Mouse (Mus musculus) forebrain, embryonic 11.5 days (tissue): ENCODE results near the gene Galr3. TPM values are rescaled to one million over a fixed set of nuclear protein-coding genes. Genes with fewer than 3 reads are reported as not detected.

Experiments used
- ATAC-seq: fragments of 200-750 bp; cut with Nextera tagmentation; replicated peaks from 2 replicates; pipeline ENCODE4 v1.8.0; 2017; ENCODE audit warnings: moderate TSS enrichment; ENCODE audit not compliant: low FRiP score
- DNase-seq: peaks from one replicate; pipeline ENCODE4 v3.0.0-alpha.2; 2017; ENCODE audit warnings: low spot score
- H3K27ac ChIP-seq: fragments of 300-500 bp; sonication (generic); 2 replicates; pipeline ENCODE4 v1.5.1; 2014; ENCODE audit warnings: low read depth, low read length
- H3K27me3 ChIP-seq: fragments of 300-500 bp; sonication (generic); 2 replicates; pipeline ENCODE4 v1.6.1; 2014; ENCODE audit warnings: mild to moderate bottlenecking, low read length, mixed read lengths; ENCODE audit not compliant: control insufficient read depth, insufficient read depth
- H3K36me3 ChIP-seq: fragments of 300-500 bp; sonication (generic); 2 replicates; pipeline ENCODE4 v1.6.1; 2014; ENCODE audit warnings: mild to moderate bottlenecking, low read length, moderate library complexity, mixed read lengths; ENCODE audit not compliant: control insufficient read depth, insufficient read depth
- H3K4me1 ChIP-seq: fragments of 300-500 bp; sonication (generic); replicated peaks from 2 replicates; pipeline ENCODE4 v1.6.1; 2014; ENCODE audit warnings: low read length, mixed read lengths; ENCODE audit not compliant: control insufficient read depth, insufficient read depth
- H3K4me2 ChIP-seq: fragments of 300-500 bp; sonication (generic); 2 replicates; pipeline ENCODE4 v1.6.1; 2014; ENCODE audit warnings: low read depth, mild to moderate bottlenecking, low read length, moderate library complexity, mixed read lengths; ENCODE audit not compliant: severe bottlenecking
- H3K4me3 ChIP-seq: fragments of 300-500 bp; sonication (generic); 2 replicates; pipeline ENCODE4 v1.5.1; 2014; ENCODE audit warnings: low read depth, low read length
- H3K9ac ChIP-seq: fragments of 300-500 bp; sonication (generic); 2 replicates; pipeline ENCODE4 v1.6.1; 2014; ENCODE audit warnings: low read length
- H3K9me3 ChIP-seq: fragments of 300-500 bp; sonication (generic); 2 replicates; pipeline ENCODE4 v1.6.1; 2016; ENCODE audit warnings: low read length, mixed read lengths; ENCODE audit not compliant: control insufficient read depth
- WGBS: fragments of 180-500 bp; shearing (Covaris S2); extraction: QIAGEN DNeasy Blood & Tissue Kit; methylation state at CpG from one replicate; pipeline ENCODE4 v1.1.7; 2014; 5-methylcytosine and 5-hydroxymethylcytosine counted together
- polyA plus RNA-seq: library from polyadenylated mRNA; unstranded; fragments of >200 nt; fragmentation: Nextera tagmentation; extraction: Ambion mirVana; gene quantifications from 2 replicates; pipeline ENCODE4 v1.2.1, GENCODE M21; 2014

Gene Galr3
- polyA plus RNA-seq, 1 experiment from 2014 or later, result not detected

GRCm38 (mm10) chr15:79018191-79018590, 23.5 kb upstream of the Galr3 start:
- no peak for ATAC-seq
- Histone ChIP-seq H3K9me3 (no peaks in the 10 kb centered on the region), H3K9ac (no peak overlapping the region), H3K27ac (no peak overlapping the region), H3K4me3 (no peak overlapping the region), H3K4me2 (no peak overlapping the region), H3K4me1 (no peaks in the 10 kb centered on the region), H3K36me3 (no peaks in the 10 kb centered on the region), H3K27me3 (no peaks in the 10 kb centered on the region)
- no peak for DNase-seq
- WGBS, result 53% methylated on average over 4 of the region's 4 CpGs

GRCm38 (mm10) chr15:79018886-79019285, 22.8 kb upstream of the Galr3 start:
- Histone ChIP-seq H3K4me1 (no peaks in the 10 kb centered on the region), H3K4me3 (no peak overlapping the region), H3K27ac (no peak overlapping the region), H3K9ac (no peak overlapping the region), H3K27me3 (no peaks in the 10 kb centered on the region), H3K9me3 (no peaks in the 10 kb centered on the region), H3K36me3 (no peaks in the 10 kb centered on the region), H3K4me2 (no peak overlapping the region)
- 67% methylated on average over 3 of the region's 3 CpGs for WGBS
- ATAC-seq (no peak), DNase-seq (no peak)

GRCm38 (mm10) chr15:79022671-79023230, 18.9 kb upstream of the Galr3 start:
- Histone ChIP-seq H3K36me3 (no peaks in the 10 kb centered on the region), H3K9ac (no peak overlapping the region), H3K4me1 (peaks cover 10% of the 10 kb centered on the region; the same call in 1 of the 2 replicates), H3K27ac (no peak overlapping the region), H3K4me2 (no peak overlapping the region), H3K4me3 (no peak overlapping the region), H3K27me3 (peaks cover 2% of the 10 kb centered on the region; the same call in 1 of the 2 replicates), H3K9me3 (no peaks in the 10 kb centered on the region)
- WGBS, result 75% methylated on average over 10 of the region's 10 CpGs
- ATAC-seq (no peak), DNase-seq (no peak)

- no peak overlapping the region for H3K9ac ChIP-seq
- WGBS, result 80% methylated on average over 1 of the region's 1 CpGs
- peaks cover 2% of the 10 kb centered on the region; the same call in 1 of the 2 replicates for H3K27me3 ChIP-seq
- DNase-seq (no peak), ATAC-seq (no peak)
- no peaks in the 10 kb centered on the region for H3K36me3 ChIP-seq
- no peak overlapping the region for H3K27ac ChIP-seq
- H3K4me1 ChIP-seq, result peaks cover 10% of the 10 kb centered on the region; the same call in 1 of the 2 replicates
- no peaks in the 10 kb centered on the region for H3K9me3 ChIP-seq
- H3K4me2 ChIP-seq, result no peak overlapping the region
- H3K4me3 ChIP-seq, result no peak overlapping the region
Measured at GRCm38 (mm10) chr15:79023366-79023765, 18.3 kb upstream of the Galr3 start.

GRCm38 (mm10) chr15:79025687-79026308, 15.9 kb upstream of the Galr3 start:
- no peak overlapping the region for H3K27ac ChIP-seq
- peak overlapping the region; percentile 27; the same call in 1 of the 2 replicates for H3K4me2 ChIP-seq
- no peaks in the 10 kb centered on the region for H3K36me3 ChIP-seq
- WGBS, result 7% methylated on average over 16 of the region's 18 CpGs
- no peak for ATAC-seq
- peak; percentile 59 for DNase-seq
- H3K9me3 ChIP-seq, result no peaks in the 10 kb centered on the region
- peaks cover 13% of the 10 kb centered on the region; the same call in 1 of the 2 replicates for H3K4me1 ChIP-seq
- H3K9ac ChIP-seq, result peak overlapping the region; percentile 48
- H3K27me3 ChIP-seq, result peaks cover 2% of the 10 kb centered on the region; the same call in 1 of the 2 replicates
- H3K4me3 ChIP-seq, result no peak overlapping the region

- ATAC-seq (no peak), DNase-seq (peak; percentile 58)
- Histone ChIP-seq H3K27ac (no peak overlapping the region), H3K9me3 (no peaks in the 10 kb centered on the region), H3K36me3 (no peaks in the 10 kb centered on the region), H3K27me3 (peaks cover 2% of the 10 kb centered on the region; the same call in 1 of the 2 replicates), H3K4me3 (no peak overlapping the region), H3K4me2 (peak overlapping the region; percentile 97), H3K4me1 (peaks cover 16% of the 10 kb centered on the region; the same call in 1 of the 2 replicates), H3K9ac (no peak overlapping the region; the same call in 1 of the 2 replicates)
- WGBS, result 45% methylated on average over 14 of the region's 14 CpGs
Measured at GRCm38 (mm10) chr15:79026511-79027290, 15.0 kb upstream of the Galr3 start.

GRCm38 (mm10) chr15:79027291-79028205, 14.1 kb upstream of the Galr3 start:
- ATAC-seq, result 0 out of 2 replicates have a peak, but pooled peaks have one; percentile 19
- peak overlapping the region; percentile 86 for H3K27ac ChIP-seq
- WGBS, result 4% methylated on average over 42 of the region's 46 CpGs

More at GRCm38 (mm10) chr15:79027291-79028205, 14.1 kb upstream of the Galr3 start:
- peak overlapping the region; percentile 97 for H3K4me2 ChIP-seq
- peak; percentile 76 for DNase-seq
- peaks cover 16% of the 10 kb centered on the region; the same call in 1 of the 2 replicates for H3K4me1 ChIP-seq
- peak overlapping the region; percentile 100 for H3K9ac ChIP-seq
- H3K4me3 ChIP-seq, result peak overlapping the region; percentile 72
- H3K36me3 ChIP-seq, result no peaks in the 10 kb centered on the region
- no peaks in the 10 kb centered on the region for H3K9me3 ChIP-seq
- peaks cover 2% of the 10 kb centered on the region; the same call in 1 of the 2 replicates for H3K27me3 ChIP-seq
